Mouse (Mus musculus) adrenal gland, adult 18-20 months (tissue): ENCODE results near the gene Mup8. TPM values are rescaled to one million over a fixed set of nuclear protein-coding genes. Genes with fewer than 3 reads are reported as not detected.
"Not testable (repeated sequence)": the region's sequence is repeated elsewhere in the genome, so short reads cannot be mapped to it uniquely, and the experiment has no call there.

Experiments
- DNase-seq, 2 experiments: peaks; one replicate each; pipeline ENCODE4 v3.0.0; 2021 to 2022; ENCODE audit warnings: low spot score in 2 of 2
- long read RNA-seq, 2 experiments: library from polyadenylated mRNA; stranded (forward); transcript quantifications; one replicate each; pipeline ENCODE4 v2.0.0; 2021
- total RNA-seq, 2 experiments: library from RNA; stranded (reverse); gene quantifications; 1 replicate in 1 of 2; 2 replicates in 1 of 2; pipeline ENCODE4 v1.2.3; 2021

The Mup8 gene
- 1 to 10 TPM in 1 of 2 experiments, not detected in 1; 1.2 TPM for total RNA-seq
- long read RNA-seq, experiment 1, result 0 reads
- long read RNA-seq, experiment 2, result 0 reads

DNA sequence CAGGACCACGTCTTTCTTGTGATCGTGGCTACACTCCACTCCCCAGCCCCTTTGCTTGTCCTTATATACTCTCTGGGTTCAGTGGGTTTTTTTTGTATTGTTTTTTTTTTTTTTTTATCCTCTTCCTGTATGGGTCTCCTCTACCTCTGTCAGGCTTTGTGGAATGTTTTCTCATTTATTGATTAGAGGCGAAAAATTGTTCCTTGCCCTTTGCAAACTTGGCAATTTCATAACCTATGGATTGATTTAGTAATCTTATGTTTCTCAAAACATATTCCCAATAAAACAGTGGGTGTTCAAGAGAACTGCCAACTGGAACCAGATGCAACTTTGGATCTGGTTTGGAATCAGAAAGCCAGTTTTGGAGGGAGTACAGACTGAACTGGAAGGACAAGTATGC is at the start of gene Mup8:
Gene Mup8, minus strand, starts transcription at position 101 of the 400 bp plus-strand sequence.
- not testable (repeated sequence) for DNase-seq

DNA sequence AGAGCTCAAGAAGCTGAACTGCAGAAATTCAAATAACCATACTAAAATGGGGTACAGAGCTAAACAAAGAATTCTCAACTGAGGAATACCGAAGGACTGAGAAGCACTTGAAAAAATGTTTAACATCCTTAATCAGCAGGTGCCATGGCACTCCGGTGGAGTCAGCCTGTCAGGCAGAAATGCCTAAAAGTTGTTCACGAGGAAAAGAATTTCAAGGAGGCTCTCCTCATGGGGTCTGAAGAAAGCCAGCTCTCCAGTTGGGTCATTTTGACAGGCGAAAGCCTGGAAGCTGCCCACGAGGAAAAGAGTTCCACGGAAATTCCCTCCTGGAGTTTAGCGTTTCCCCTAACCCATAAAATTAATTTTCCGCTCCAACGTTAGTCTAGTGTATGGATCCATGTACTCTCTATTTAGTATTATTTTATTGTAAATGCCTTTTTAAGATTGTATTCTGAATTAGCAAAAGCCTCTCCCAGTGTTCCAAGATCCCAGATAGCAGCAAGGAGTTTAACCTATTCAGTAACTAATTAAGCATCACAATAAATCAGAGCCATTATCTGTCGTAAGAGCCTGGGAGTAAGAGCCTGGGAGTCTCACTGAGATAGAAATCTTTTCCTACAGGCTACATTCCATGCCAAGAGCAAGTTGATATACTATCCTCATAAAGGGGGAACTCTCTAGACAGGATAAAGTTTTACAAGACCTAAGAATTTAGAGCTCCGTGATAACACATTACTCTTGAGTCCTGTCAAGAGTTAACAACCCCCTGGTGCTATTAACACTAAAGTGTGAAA is 43.8 kb upstream of the Mup8 start:
- DNase-seq, result not testable (repeated sequence)

DNA sequence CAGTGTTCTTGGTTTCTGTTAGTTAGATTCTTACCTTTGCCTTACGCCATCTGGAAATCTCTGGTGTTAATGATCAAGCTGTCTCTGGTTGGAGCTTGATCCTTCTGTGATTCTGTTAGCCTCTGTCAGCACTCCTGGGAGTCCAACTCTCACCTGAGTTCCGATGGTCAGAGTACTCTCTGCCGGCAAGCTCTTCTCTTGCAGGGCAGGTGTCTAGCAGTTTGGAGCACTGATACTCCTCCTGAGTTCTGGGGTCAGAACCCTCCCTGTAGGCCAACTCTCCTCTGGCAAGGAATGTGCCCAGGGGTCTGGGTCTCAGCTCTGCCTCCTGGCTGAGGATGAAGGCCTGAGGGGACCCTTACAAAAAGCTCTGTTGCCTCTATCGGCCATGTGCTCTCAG is 40.3 kb upstream of the Mup8 start:
- DNase-seq, result not testable (repeated sequence)

Other genes with a start within 250 kb of the Mup8 start
- not detected for gene Mup7, start 152.1 kb downstream of the Mup8 start, total RNA-seq
- gene Mup2, start 68.3 kb downstream of the Mup8 start, total RNA-seq, result under 1 TPM in 1 of 2 experiments, not detected in 1; 0.40 TPM
- gene Mup9, start 199.4 kb upstream of the Mup8 start, total RNA-seq, result not detected